Mouse (Mus musculus) limb, embryonic 14.5 days (tissue): ENCODE results near the gene Vtcn1. TPM values are rescaled to one million over a fixed set of nuclear protein-coding genes. Genes with fewer than 3 reads are reported as not detected.
A peak's percentile ranks its signal among the peaks of the same experiment; 100 is the strongest.

Source experiments
- ATAC-seq: fragments of 200-750 bp; cut with Nextera tagmentation; 2 replicates; pipeline ENCODE4 v1.8.0; 2017; ENCODE audit warnings: low read depth, moderate number of reproducible peaks, moderate TSS enrichment; ENCODE audit not compliant: low FRiP score
- DNase-seq: peaks from one replicate; pipeline ENCODE4 v3.0.0-alpha.2; 2015; ENCODE audit warnings: low spot score
- H3K27ac ChIP-seq: fragments of 300-500 bp; sonication (generic); replicated peaks from 2 replicates; pipeline ENCODE4 v1.5.1; 2014; ENCODE audit warnings: low read depth, mild to moderate bottlenecking, low read length, moderate library complexity, mixed read lengths
- H3K27me3 ChIP-seq: fragments of 300-500 bp; sonication (generic); 2 replicates; pipeline ENCODE4 v1.6.1; 2014; ENCODE audit warnings: low read length, mixed read lengths; ENCODE audit not compliant: control insufficient read depth, insufficient read depth
- H3K36me3 ChIP-seq: fragments of 300-500 bp; sonication (generic); 2 replicates; pipeline ENCODE4 v1.6.1; 2014; ENCODE audit warnings: mild to moderate bottlenecking, low read length, moderate library complexity, mixed read lengths; ENCODE audit not compliant: control insufficient read depth, insufficient read depth
- H3K4me1 ChIP-seq: fragments of 300-500 bp; sonication (generic); 2 replicates; pipeline ENCODE4 v1.6.1; 2014; ENCODE audit warnings: antibody characterized with exemption, low read length, mixed read lengths; ENCODE audit not compliant: control insufficient read depth, insufficient read depth
- H3K4me2 ChIP-seq: fragments of 300-500 bp; sonication (generic); replicated peaks from 2 replicates; pipeline ENCODE4 v1.6.1; 2014; ENCODE audit warnings: low read depth, mild to moderate bottlenecking, low read length, moderate library complexity; ENCODE audit not compliant: severe bottlenecking
- H3K4me3 ChIP-seq: fragments of 300-500 bp; sonication (generic); replicated peaks from 2 replicates; pipeline ENCODE4 v1.5.1; 2014; ENCODE audit warnings: low read length
- H3K9ac ChIP-seq: fragments of 300-500 bp; sonication (generic); 2 replicates; pipeline ENCODE4 v1.6.1; 2014; ENCODE audit warnings: mild to moderate bottlenecking, low read depth, low read length, moderate library complexity; ENCODE audit not compliant: severe bottlenecking
- H3K9me3 ChIP-seq: fragments of 300-500 bp; sonication (generic); 2 replicates; pipeline ENCODE4 v1.6.1; 2016; ENCODE audit warnings: low read length; ENCODE audit not compliant: control insufficient read depth
- POLR2A ChIP-seq: fragments of 200-500 bp; IDR thresholded peaks from 2 replicates; pipeline ENCODE4 v1.8.0; 2012; ENCODE audit warnings: inconsistent platforms, mild to moderate bottlenecking, moderate library complexity, borderline replicate concordance; ENCODE audit not compliant: insufficient read depth, insufficient read length; ENCODE audit errors: extremely low read depth
- WGBS: fragments of 180-500 bp; shearing (Covaris S2); extraction: QIAGEN DNeasy Blood & Tissue Kit; methylation state at CpG from one replicate; pipeline ENCODE4 v1.1.7; 2014; 5-methylcytosine and 5-hydroxymethylcytosine counted together
- polyA plus RNA-seq, 2 experiments: library from polyadenylated mRNA; depleted of rRNA in 1 of 2; stranded (reverse) in 1 of 2; unstranded in 1 of 2; fragments of >200 nt; fragmentation: Nextera tagmentation in 1 of 2; extraction: Ambion mirVana in 1 of 2; gene quantifications; 2 replicates each; pipeline versions ENCODE4 v1.2.1 to v1.2.3; 2012 to 2014

The Vtcn1 gene
- polyA plus RNA-seq, 2 experiments = 0.34 to 0.47 TPM

GRCm38 (mm10) chr3:100910621-100911020 is 85.4 kb downstream of the Vtcn1 start:
- no peak overlapping the region for H3K9ac ChIP-seq
- no peak overlapping the region for H3K4me2 ChIP-seq
- H3K27me3 ChIP-seq = no peaks in the 10 kb centered on the region
- H3K4me3 ChIP-seq = no peak overlapping the region
- ATAC-seq = 0 out of 2 replicates have a peak, but pooled peaks have one; percentile 14
- whole genome bisulfite sequencing = 37% methylated on average over 5 of the region's 5 CpGs
- peaks cover 13% of the 10 kb centered on the region for H3K4me1 ChIP-seq
- no peaks in the 10 kb centered on the region for H3K9me3 ChIP-seq
- no peaks in the 10 kb centered on the region for H3K36me3 ChIP-seq
- DNase-seq = peak; percentile 18
- H3K27ac ChIP-seq = no peak overlapping the region
- no peak for TF ChIP-seq POLR2A

- Histone ChIP-seq H3K27ac (no peak overlapping the region), H3K36me3 (no peaks in the 10 kb centered on the region), H3K4me3 (no peak overlapping the region), H3K9ac (no peak overlapping the region), H3K9me3 (no peaks in the 10 kb centered on the region), H3K4me1 (peaks cover 13% of the 10 kb centered on the region), H3K4me2 (no peak overlapping the region), H3K27me3 (no peaks in the 10 kb centered on the region)
- 46% methylated on average over 9 of the region's 9 CpGs for WGBS
- ATAC-seq (peak; percentile 51), DNase-seq (no peak)
- no peak for TF ChIP-seq POLR2A
Measured at GRCm38 (mm10) chr3:100911026-100911425, 85.8 kb downstream of the Vtcn1 start.

- Histone ChIP-seq H3K27ac (peak overlapping the region; percentile 5; the same call in 1 of the 2 replicates), H3K9me3 (no peaks in the 10 kb centered on the region), H3K4me2 (no peak overlapping the region), H3K9ac (no peak overlapping the region), H3K4me1 (peaks cover 13% of the 10 kb centered on the region), H3K27me3 (no peaks in the 10 kb centered on the region), H3K36me3 (no peaks in the 10 kb centered on the region), H3K4me3 (no peak overlapping the region)
- TF ChIP-seq POLR2A = no peak
- DNase-seq (no peak), ATAC-seq (peak; percentile 25; the same call in 1 of the 2 replicates)
- WGBS = 41% methylated on average over 7 of the region's 7 CpGs
Measured at GRCm38 (mm10) chr3:100911498-100912213, 86.4 kb downstream of the Vtcn1 start.

GRCm38 (mm10) chr3:100916844-100917243 is 91.6 kb downstream of the Vtcn1 start:
- no peak for TF ChIP-seq POLR2A
- DNase-seq (peak; percentile 87), ATAC-seq (no peak)
- H3K27me3 ChIP-seq = no peaks in the 10 kb centered on the region
- no peak overlapping the region for H3K4me2 ChIP-seq
- H3K4me3 ChIP-seq = no peak overlapping the region
- H3K27ac ChIP-seq = no peak overlapping the region
- peaks cover 5% of the 10 kb centered on the region for H3K4me1 ChIP-seq
- H3K36me3 ChIP-seq = no peaks in the 10 kb centered on the region
- no peaks in the 10 kb centered on the region for H3K9me3 ChIP-seq
- no peak overlapping the region for H3K9ac ChIP-seq
- 23% methylated on average over 7 of the region's 7 CpGs for WGBS

- Histone ChIP-seq H3K9me3 (no peaks in the 10 kb centered on the region), H3K4me1 (peaks cover 18% of the 10 kb centered on the region), H3K36me3 (no peaks in the 10 kb centered on the region), H3K9ac (no peak overlapping the region), H3K27me3 (no peaks in the 10 kb centered on the region), H3K27ac (no peak overlapping the region), H3K4me3 (no peak overlapping the region), H3K4me2 (no peak overlapping the region)
- WGBS = 74% methylated on average over 9 of the region's 9 CpGs
- DNase-seq (no peak), ATAC-seq (no peak)
- TF ChIP-seq POLR2A = no peak
Measured at GRCm38 (mm10) chr3:100920611-100921140, 95.4 kb downstream of the Vtcn1 start.
